Mouse (Mus musculus) c-Kit-positive CD71-negative TER-119-negative erythroid progenitor cells, embryonic 14.5 days (primary cell): ENCODE measurements around the gene Bcl3.

Experiments used
- DNase-seq: peaks from one replicate; pipeline ENCODE4 v3.0.0-alpha.2; 2013; ENCODE audit warnings: low read depth

The Bcl3 gene

DNA sequence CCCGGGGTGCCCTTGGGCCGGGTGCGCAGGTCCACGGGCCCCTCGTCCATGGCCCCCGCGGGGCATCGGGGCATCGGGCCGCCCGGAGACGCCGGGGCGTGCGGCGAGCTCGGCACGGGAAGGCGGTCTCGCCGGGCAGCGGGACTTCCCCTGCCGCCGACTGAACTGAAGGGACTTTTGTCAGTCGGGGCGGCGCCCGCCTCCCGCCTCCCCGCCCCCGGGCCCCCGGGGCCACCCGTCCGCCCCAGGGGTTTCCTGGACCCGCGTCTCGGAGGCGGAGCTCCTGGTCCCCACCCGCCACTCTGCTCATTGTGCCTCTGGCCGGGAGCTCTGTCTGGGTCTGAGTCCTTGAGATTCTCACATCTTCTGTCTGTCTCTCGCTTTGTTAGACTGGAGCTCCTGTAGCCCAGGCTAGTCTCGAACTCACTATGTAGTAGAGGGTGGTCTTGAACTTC lies at the start of gene Bcl3:
Gene Bcl3 (minus strand): TSS at position 167 of the 455 bp plus-strand sequence.
- no peak for DNase-seq

DNA sequence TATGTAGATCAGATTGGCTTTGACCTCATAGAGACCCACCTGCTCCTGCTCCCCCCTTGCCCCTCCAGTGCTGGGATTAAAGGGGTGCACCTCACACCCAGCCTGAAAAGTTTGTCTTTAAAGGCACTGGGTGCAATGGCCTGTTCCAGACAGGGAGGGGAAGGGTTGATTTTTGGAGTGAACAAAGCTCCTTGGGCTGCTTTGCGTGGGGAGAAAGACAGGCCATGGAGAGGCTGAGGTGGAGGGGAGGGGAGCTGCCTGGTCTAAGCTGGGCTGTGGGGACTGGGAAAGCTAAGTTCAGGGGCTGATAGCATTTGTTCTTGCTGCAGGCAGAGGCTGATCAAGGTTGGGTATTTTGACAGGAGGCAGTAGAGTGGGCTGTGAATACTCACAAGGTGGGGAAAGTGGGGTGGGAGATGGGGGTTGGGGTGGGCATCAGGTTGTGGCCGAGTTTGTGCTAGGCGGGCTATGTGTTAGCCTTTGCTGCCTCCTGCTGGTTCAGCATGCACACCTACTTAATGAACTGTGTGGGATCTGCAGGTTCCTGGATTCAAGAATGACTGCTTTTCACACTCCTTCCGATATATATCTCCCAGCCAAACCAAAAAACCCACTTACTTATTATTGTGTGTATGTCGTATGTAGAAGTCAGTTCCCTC lies 49.5 kb upstream of the Bcl3 start:
- DNase-seq: no peak

DNA sequence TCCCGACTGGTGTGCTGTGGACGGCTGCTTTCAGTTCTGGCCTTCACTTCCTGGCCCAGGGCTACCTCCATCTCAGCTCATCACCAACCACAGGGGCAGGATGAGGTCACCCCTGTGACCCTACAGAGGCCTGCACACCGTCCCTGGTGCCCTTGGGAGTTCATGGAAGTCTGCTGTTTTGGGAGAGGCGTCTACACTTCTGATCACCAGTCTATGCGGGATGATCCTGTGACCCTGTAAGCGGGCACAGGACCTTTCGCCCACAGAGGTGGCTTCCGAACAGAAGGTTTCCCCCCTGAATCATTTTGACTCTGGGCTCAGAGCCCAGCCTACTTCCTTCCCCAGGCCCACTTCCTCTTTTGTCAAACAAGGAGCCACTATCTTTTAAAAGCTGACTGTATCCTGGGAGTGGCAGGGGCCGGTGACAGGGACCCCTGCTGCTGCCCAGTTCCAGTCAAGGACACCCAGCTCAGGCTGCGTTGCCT lies 48.6 kb upstream of the Bcl3 start:
- no peak for DNase-seq

DNA sequence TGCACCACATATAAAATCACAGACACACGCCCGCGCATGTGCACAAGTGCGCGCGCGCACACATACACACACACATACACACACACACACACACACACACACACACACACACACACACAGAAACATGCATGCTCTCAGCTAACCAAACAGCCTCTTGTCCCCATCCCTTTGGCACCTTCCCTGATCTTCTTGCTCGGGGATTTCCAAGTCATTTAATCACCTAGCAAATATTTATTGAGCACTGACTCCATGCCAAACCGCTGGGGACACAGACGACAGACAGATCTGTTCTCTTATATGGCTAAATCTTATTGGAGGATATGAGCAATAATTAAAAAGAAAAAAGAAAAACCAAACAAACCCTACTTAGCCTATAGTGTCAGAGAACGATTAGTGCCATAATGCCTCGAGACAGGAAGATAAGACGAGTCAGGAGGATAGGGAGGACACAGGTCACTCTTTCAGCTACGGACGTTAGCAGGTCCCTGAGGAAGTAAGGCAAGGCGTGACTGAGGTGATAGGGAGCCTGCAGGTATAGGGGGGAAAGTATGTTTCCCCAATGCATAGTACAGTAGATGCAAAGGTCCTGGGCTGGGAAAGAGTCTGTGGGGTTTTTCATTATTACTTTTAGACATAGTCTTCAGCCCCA lies 45.3 kb upstream of the Bcl3 start:
- DNase-seq: no peak

DNA sequence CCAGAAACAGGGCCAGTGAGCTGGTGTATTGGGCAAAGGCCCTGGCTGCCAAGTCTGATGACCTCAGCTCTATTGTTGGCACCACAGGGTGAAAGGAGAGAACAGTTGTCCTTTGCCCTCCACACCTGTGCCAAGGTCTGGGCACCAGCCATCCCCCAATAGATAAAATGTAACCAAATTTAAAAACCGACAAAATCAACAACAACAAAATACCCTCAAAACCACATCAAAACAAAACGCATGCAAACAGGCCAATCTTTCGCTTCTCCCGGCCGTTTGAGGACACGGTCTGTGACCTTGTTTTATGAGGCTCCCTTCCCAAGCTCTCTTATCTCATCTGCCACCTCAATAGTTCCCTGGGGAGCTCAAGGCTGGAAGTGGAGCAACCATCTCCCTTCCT lies 43.9 kb upstream of the Bcl3 start:
- DNase-seq: no peak

DNA sequence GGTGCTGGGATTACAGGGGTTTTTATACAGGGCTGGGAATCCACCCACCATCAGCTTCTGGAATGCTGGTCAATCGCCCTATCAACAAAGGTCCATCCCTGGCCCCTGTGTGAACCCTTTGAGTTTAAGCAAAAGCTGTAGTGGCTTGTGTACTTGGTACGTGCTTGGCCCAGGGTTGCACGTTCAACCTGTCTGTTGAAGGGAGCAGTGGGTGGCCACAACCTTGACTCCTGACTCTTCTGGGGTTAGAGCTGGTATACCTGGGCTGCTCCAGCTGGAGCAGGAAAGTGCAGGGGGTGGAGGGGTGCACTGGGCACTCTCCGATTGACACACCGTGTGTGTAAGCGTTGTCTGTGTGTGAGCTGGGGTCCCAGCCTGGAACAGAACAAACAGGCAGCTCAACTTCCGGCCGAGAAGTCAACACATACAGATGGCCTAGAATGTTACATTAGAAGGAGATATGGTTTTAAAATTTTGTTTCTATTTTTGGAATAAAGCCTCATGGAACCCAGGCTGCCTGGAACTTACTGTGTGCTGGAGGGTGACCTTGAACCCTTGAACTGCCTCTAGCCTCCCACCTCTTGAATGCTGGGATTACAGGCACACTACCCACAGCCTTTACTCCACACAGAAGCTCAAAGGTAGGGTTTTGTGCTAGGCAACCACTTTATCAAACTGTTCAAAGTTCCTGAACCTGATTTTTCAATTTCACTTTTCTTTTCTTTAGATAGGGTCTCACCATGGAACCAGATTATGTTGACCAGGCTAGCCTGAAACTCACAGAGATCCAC lies 42.9 kb upstream of the Bcl3 start:
- DNase-seq: no peak

DNA sequence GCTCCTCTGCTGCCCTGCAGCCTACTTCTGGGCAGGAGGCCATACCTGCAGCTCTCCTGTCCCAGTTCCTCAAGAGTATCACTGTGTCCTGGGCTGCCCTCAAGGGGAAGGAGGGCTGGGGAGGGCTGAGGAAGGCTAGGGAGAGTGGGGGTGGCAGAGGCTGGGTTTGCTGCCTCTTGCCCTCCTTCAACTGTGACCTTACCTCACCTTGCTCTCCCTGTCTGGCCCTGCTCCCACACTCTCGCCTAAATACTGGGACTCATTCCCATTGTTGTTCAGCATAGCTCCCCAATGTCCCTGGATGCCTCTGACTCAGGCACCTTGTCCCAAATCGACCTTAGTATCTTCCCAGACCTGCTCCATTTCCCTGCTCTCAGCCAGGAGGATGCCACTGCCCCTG lies 41.7 kb upstream of the Bcl3 start:
- DNase-seq: no peak

DNA sequence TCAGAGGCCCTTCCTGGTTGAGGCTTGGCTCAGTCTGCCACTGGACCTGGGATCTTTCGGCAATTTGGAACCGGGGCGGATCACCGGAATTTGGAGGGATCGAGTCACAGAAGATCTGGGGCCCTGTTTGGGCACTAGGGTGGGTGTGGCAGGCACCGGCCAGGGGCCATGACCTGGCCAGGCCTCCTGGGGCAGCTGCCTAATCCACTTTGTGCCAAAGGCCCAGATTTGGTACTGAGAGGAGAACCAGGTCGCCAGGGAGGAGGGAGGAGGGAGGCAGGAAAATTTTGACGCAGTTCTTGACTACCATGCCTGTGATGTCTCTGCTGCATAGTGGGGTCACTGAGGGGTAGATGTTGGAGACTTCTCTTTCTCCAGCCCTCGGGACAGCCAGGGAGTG lies 38.6 kb upstream of the Bcl3 start, which contains the start of gene Ceacam16:
Gene Ceacam16 (minus strand): TSS at position 101 of the 400 bp plus-strand sequence.
- DNase-seq: no peak

DNA sequence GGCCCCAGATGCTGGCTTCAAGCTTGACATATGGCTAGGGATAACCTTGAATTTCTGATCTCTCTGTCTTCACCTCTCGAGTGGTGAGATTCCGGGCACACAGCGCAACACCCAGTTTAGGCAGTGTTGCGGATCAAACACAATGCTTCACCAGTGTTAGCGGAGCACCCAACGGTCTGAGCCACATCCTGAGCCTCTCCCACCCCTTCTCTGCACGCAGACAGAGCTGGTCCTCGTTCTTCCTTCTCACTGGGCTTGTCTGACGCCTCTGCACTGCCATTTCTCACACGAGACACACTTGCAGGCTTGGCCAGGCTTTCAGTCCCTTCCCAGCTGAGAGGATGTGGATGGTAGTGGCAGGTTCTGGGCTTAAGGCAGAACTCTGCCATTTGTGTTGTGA lies 37.2 kb upstream of the Bcl3 start:
- DNase-seq: no peak

DNA sequence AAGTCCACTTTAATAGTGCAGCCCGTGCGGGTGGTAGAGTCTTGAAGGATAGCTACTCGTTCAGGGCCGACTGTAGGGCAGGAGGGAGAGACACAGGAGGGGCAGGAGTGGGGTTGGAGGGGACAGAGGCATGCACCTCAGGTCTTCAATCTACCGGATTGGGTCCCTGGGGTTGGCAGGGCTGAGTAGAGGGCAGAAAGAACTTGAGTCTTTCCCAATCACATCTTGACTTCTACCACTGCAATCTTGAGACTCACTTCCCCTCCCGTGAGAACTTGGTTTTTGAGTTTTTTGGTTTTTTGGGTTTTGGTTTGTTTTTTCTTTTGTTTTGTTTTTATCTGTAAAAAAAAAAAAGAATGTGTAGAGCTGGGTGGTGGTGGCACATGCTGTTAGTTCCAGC lies 33.7 kb upstream of the Bcl3 start:
- no peak for DNase-seq

DNA sequence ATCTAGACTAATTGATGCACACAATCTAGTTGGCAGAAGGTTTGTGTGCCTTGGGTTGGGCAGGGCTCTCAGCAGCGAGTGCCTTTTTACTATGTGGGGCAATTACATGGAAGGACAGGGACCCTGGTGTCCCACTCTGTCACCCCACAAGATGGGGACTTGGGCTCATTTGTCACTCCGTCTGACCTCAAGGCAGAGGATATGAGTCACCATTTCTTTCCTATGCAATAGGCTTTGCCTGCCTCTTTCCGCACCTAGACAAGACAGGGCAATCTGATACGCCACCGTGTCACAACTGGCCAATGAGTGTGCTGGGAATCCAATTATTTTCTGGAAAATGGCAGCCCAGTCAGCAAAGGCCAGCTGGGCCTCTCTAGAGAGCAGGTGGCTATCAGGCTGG lies 33.1 kb upstream of the Bcl3 start:
- DNase-seq: no peak

DNA sequence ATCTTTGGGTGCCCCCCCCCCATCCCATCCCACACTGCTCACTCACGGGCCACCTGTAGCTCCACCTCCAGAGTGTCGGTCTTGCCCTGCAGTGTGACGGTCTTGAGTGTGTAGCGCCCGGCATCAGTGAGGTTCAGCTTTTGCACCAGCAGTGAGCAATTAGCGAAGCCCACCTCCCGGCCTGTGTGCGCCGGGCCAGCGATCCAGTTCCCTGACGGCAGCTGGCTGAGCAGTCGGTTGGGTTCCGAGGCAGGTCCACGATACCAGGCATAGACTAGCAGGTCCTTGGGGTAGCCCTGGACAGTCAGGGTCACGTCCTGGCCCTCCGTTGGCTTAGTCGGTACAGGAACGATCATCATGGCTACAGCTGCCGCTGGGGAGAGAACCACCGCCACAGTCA lies 31.0 kb upstream of the Bcl3 start:
- no peak for DNase-seq

DNA sequence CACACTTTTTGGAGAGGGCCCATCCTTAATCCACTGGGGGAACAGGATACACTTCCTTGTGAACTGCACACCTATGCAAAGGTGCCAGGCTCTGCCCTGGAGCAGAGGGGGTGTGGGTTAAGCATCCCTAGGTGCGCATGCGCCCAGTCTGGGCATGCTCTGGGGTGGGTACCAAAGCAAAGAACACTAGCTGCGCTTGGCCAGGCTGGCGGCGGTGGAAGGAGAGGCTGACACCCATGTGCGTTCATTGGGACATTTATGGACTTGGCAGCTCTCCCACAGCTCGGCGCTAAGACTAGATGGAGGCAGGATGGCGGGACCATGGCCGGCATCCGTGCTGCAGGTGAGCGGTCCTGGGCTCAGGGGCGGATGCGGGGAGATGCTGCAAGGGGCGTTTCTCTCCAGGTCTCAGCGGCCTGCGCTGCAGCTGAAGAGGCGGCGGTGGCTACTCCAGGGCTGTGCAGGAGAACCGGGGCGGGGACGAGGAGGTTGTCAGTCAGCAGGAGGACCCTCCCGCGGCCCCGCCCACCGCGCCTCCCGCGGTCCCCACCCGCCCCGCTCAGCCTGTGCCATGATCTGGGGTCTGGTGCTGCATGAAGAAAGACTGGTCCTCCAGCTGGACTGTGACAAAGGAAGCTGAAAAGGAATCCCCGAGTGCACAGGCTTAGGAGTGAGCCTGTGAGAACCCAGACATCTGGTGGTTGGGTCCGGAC lies 29.4 kb upstream of the Bcl3 start, which contains the start of gene Gm19345:
Gene Gm19345 (plus strand): TSS at position 146 of the 713 bp plus-strand sequence.
- DNase-seq: no peak

DNA sequence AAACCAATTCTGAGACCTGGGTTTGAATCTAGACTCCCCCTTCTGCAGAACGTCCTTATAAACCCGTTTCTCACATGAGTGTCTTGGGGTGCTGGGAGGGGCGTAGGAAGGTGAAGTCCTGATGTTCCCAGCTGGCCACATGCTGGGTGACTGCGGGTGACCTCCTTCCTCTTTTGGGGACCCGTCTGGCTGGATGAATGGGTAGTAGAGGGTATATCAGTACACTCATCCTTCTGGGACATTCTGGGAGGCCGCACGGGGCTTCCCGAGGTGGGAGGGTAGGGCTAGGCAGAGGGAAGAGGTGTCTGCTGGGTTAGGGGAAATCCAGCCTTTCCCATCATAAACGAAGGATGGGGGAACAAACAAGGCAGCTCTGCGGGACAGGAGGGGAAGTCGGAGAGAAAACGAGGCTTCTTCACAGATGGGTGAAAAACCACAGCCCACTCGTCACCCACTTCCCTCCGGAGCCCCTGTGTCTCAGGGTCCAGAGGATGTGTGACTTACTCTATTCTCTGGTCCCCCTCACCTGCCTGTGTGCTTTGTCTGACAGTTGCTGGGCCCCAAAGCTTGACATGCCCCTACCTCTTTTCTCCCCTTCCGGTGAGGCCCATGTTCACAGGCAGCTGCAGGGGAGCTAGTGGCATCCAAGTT lies 22.1 kb upstream of the Bcl3 start:
- DNase-seq: no peak

DNA sequence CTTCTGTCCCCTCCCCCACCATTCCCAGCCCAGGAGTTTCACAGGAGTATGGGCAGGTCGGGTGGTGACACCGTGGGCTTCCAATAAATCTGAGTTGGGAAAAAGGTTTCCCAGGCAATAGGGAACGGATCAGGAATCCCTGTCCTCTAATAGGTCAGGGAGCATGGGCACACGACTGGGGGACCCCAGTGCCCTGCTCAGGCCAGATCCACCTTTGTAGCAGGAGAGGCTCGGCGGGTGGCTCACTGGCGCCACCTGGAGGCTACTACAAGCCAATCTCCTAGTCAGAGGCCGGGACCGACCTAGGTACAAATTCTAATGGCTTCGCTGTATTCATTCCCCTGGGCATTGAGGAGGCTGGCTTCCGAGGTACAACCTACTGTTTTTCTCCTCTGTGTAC lies 21.0 kb upstream of the Bcl3 start:
- DNase-seq: no peak

DNA sequence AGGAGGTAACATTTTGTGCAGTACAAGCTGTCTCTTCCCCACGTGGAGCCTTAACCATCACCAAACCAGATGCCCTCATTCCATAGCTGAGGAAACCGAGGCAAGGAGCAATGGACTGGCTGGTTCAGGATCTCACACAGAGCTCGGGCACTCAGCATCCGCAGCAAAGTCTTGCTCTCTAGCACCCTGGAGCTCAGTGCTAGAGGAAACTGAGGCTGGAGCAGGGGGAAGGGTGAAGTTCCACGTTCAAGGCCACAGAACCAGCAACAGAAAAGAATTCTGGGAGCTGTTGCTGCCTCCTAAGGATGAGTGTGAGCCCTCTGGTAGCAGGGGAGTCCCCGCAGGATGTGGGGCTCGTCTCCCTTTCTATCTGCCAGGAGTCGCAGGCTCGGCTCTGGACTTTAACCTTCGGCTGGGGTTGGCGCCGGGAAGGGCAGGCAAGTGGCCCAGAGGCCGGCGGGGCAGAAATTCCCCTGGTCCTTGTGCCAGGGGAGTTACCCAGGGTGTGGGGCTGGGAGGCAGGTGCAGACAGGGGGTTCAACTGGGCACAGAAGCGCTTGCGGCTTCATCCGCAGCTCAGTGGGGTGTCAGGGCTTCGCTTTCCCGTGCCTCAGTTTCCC lies 20.4 kb upstream of the Bcl3 start:
- no peak for DNase-seq

DNA sequence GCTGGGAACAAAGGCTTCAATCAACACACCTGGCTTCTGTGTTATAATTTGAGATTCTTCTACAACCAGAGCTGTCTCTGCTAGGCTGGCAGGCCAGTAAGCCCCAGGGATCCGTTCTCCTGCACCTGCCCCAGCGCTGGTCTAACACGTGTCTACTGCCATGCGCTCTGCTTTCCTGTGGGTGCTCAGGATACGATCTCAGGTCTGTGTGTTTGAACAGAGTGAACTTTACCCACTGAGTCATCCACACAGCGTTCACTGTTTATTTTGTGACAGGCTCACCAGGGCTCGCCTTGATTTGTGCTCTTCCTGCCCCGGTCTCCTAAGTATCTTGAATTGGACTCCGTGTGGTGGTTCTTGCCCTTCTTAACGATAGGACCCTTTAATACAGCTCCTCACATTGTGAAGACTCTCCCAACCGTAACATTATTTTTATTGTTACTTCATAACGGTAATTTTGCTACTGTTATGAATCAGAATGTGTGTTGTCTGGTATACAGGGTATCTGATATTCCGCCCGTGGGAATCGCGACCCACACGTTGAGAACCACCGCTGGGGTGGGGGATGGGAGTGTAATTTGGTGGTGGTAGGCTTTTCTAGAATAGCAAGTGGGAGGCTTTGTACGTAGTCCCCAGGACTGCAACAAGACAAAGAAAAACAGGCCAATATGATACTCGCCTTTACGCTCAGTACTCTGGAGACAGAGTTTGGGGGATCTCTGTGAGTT lies 19.3 kb upstream of the Bcl3 start:
- no peak for DNase-seq

DNA sequence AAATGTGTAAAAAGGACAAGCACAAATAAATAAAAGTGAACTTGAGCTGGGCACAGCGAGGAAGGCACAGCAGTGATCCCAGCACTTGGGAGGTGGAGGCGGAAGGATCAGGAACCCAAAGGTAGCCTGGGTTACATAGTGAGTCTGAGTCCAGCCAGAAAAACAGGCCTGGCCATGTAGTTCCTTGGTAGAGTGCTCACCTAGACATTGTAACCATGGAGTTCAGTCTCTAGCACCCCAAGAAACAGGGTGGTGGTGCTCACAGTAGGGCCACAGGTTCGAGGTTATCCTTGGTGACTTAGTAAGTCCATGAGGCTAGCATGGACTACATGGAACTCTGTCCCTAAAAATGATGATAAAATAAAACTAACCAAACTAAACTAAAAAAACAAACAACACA lies 18.4 kb upstream of the Bcl3 start:
- DNase-seq: no peak

DNA sequence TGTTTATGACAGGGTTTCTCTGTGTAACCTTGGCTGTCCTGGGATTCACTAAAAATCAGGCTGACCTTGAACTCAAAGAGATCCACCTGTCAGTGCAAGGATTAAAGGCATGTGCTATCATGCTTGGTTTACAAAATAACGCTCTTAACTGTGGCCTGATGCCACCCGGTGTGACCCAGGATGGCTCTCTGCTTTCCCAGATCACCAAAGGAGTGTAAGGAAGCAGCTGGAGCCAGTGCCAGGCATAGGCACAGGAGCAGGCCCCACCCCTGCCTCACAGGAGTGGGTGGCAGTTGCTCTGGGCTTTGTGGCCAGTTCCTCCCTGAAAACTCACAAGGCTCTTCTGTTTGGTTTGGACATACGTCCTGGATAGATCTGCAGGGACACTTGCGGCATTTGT lies 17.8 kb upstream of the Bcl3 start:
- DNase-seq: no peak

DNA sequence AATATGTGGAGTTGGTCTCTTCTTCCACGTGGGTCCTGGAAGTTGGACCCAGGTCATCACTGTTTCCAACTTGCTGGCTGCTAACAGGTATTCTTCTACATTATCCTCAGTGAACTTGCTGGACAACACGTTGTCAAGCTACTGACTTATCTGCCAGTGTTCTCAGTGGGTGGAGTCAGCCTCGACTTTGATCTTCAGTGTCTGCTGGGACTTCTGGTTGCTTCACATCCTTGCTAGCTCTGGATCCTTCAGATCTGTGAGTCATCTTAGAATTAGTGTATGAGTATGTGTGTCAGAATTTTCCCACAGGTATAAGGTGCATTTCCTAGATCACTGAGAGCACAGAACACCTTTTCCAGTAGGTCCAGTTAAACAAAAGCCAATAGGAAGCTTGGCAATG lies 14.3 kb upstream of the Bcl3 start:
- no peak for DNase-seq

DNA sequence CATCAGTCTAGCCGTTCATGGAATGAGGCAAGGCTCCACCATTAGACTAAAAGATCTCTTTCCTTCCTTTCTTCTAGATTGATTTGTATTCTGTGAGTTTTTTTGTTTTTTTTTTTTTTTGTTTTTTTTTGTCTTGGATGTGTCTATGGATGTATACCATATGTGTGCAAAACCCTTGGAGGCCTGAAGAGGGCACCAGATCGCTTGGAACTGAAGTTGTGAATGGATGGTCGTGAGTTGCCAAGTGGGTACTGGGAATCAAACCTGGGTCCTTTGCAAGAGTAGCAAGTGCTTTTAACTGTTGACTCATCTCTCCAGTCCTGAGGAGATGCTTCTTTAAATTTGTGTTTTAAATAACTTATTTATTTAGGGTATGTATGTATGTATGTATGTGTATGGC lies 11.5 kb upstream of the Bcl3 start:
- DNase-seq: no peak
